Mouse (Mus musculus) liver, adult 2 months (tissue): ENCODE measurements around the gene Il2rb. TPM values are rescaled to one million over a fixed set of nuclear protein-coding genes. Genes with fewer than 3 reads are reported as not detected.
A peak's percentile ranks its signal among the peaks of the same experiment; 100 is the strongest.

Experiments used
- DNase-seq: peaks from one replicate; pipeline ENCODE4 v3.0.0-alpha.2; 2011; ENCODE audit warnings: low read depth, low spot score; ENCODE audit errors: extremely low read depth
- H3K27ac ChIP-seq: fragments of 200-500 bp; replicated peaks from 2 replicates; pipeline ENCODE4 v1.5.1; 2012; ENCODE audit warnings: low read depth, mild to moderate bottlenecking, control low read depth, inconsistent platforms, low read length; ENCODE audit not compliant: insufficient read depth
- H3K27me3 ChIP-seq: fragments of 200-500 bp; 2 replicates; pipeline ENCODE4 v1.6.1; 2012; ENCODE audit warnings: mild to moderate bottlenecking, moderate library complexity, low read length, inconsistent platforms; ENCODE audit not compliant: control insufficient read depth, insufficient read depth
- H3K36me3 ChIP-seq: fragments of 200-500 bp; 2 replicates; pipeline ENCODE4 v1.6.1; 2012; ENCODE audit warnings: low read length, inconsistent platforms; ENCODE audit not compliant: control insufficient read depth, insufficient read depth
- H3K4me1 ChIP-seq: fragments of 200-500 bp; 2 replicates; pipeline ENCODE4 v1.6.1; 2011; ENCODE audit warnings: low read length; ENCODE audit not compliant: control insufficient read depth, insufficient read depth
- H3K4me3 ChIP-seq: fragments of 200-500 bp; 2 replicates; pipeline ENCODE4 v1.5.1; 2011; ENCODE audit warnings: low read depth, mild to moderate bottlenecking, control low read depth, low read length, moderate library complexity; ENCODE audit not compliant: insufficient read depth
- H3K79me2 ChIP-seq: fragments of 200-500 bp; 2 replicates; pipeline ENCODE4 v1.6.1; 2012; ENCODE audit warnings: inconsistent platforms, mild to moderate bottlenecking, low read length, moderate library complexity; ENCODE audit not compliant: control insufficient read depth, insufficient read depth
- H3K9ac ChIP-seq: fragments of 200-500 bp; 2 replicates; pipeline ENCODE4 v1.6.1; 2012; ENCODE audit warnings: low read depth, mild to moderate bottlenecking, control low read depth, inconsistent platforms, low read length
- CTCF ChIP-seq: fragments of 200-500 bp; IDR thresholded peaks from 2 replicates; pipeline ENCODE4 v1.5.1; 2011; ENCODE audit warnings: low read depth, low read length, control low read depth
- POLR2A ChIP-seq: fragments of 200-500 bp; IDR thresholded peaks from 2 replicates; pipeline ENCODE4 v1.6.1; 2011; ENCODE audit warnings: low read length, control low read depth; ENCODE audit not compliant: insufficient read depth; ENCODE audit errors: extremely low read depth
- WGBS: fragments of 180-500 bp; shearing (Covaris S2); methylation state at CpG from one replicate; pipeline ENCODE4 v1.1.7; 2018; 5-methylcytosine and 5-hydroxymethylcytosine counted together
- polyA plus RNA-seq: library from polyadenylated mRNA; depleted of rRNA; stranded (reverse); fragments of >200 nt; gene quantifications from 2 replicates; pipeline ENCODE4 v1.2.3, GENCODE M21; 2012
- total RNA-seq: library from RNA; depleted of rRNA; stranded (reverse); fragments of >200 nt; gene quantifications from 2 replicates; pipeline ENCODE4 v1.2.3, GENCODE M21; 2014

The Il2rb gene
- total and polyA plus RNA-seq, 2 experiments: 0.83 to 4.0 TPM

DNA sequence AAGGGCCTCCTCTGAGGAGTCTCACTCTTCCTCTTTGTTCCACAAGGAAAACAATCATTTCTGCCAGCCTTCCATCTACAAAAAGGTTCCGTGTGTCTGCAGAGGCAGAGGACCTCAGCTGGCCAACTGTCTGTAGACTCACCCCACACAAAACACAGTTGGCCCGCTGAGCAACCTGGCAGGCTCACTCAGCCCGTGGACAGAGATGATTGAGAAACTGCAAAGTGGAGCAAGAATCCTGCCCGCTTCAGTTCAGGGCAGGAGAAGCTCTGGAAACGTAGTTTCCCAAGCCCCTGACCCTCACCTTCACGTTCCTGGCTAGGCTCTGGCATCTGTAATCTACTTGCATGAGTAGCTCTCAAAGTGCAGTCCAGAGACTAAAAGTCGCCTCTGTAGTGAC is 48.0 kb downstream of the Il2rb start:
- H3K9ac ChIP-seq: no peak overlapping the region
- H3K4me1 ChIP-seq: peaks cover 23% of the 10 kb centered on the region
- TF ChIP-seq POLR2A (no peak), CTCF (no peak)

DNA sequence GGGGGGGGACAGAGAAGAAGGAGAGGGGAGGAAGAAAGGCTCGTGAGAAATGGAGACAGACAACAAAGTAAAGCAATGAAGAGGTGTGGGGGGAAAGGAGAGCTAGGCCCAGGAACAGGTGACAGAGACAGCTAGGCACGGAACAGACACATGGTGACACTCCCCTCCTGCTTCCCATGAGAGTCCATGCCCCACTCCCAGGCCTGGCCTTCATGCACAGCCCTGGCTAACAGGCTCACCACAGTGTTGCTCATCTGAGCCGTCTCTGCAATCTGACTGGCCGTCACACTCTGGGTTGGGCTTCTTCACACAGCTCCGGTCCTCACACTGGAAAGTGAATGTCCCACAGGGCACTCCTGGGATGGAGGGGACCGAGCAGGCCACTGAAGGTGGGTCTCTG is 51.2 kb downstream of the Il2rb start:
- peaks cover 8% of the 10 kb centered on the region for H3K36me3 ChIP-seq
- no peaks in the 10 kb centered on the region for H3K79me2 ChIP-seq
- H3K27ac ChIP-seq: no peak overlapping the region
- no peak overlapping the region for H3K4me3 ChIP-seq
- 77% methylated on average over 6 of the region's 6 CpGs for WGBS
- TF ChIP-seq POLR2A: no peak
- H3K27me3 ChIP-seq: no peaks in the 10 kb centered on the region
- H3K9ac ChIP-seq: no peak overlapping the region
- H3K4me1 ChIP-seq: peaks cover 6% of the 10 kb centered on the region
- no peak for DNase-seq

More for the DNA sequence above, 48.0 kb downstream of the Il2rb start:
- no peak overlapping the region for H3K4me3 ChIP-seq
- peak overlapping the region; percentile 51; the same call in 1 of the 2 replicates for H3K27ac ChIP-seq
- peak; percentile 71 for DNase-seq
- H3K79me2 ChIP-seq: no peaks in the 10 kb centered on the region
- peaks cover 4% of the 10 kb centered on the region; the same call in 1 of the 2 replicates for H3K36me3 ChIP-seq
- 16% methylated on average over 7 of the region's 7 CpGs for WGBS
- no peaks in the 10 kb centered on the region for H3K27me3 ChIP-seq

DNA sequence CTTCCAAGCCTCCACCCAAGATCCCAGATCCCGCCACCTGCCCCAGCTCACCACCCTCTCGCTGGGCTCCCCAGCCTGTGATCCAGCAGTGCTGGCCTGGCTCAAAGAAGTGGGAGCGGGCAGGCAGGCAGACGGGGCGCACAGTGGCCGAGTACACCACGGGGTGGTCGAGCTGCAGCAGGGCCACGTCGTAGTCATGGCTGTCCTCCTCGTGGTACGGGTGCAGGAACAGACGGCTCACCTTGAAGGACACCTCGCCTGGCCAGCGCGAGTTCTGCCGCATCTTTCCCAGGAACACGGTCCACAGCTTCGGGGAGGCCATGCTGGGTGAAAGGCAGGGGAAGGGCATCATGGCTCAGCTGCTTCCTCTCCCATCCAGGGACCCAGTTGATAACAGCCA is 52.8 kb downstream of the Il2rb start:
- Histone ChIP-seq H3K9ac (no peak overlapping the region), H3K27me3 (no peaks in the 10 kb centered on the region), H3K79me2 (no peaks in the 10 kb centered on the region), H3K4me3 (no peak overlapping the region), H3K36me3 (peaks cover 8% of the 10 kb centered on the region), H3K4me1 (peaks cover 6% of the 10 kb centered on the region), H3K27ac (no peak overlapping the region)
- TF ChIP-seq POLR2A (no peak), CTCF (no peak)
- 92% methylated on average over 19 of the region's 19 CpGs for WGBS
- DNase-seq: no peak

DNA sequence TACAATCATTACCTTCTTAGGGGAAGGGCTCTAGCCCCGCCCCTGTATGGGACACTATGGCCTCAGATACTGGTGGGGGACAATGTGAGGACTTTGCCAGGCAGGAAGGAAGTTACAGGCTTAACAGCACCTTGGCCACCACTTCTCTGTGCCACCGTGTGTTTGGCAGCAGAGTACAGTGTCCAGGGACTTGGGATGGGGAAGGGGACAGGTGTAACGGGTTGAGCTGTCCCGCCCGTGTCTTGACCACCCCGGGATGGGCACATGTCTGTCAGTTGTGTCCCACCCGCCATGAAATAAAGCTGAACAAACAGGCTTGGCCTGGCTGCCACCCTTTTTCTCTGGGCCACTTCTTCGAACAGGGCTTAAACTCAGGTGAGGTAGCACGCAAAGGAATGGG is 56.1 kb downstream of the Il2rb start:
- WGBS: 78% methylated on average over 9 of the region's 9 CpGs
- H3K27me3 ChIP-seq: no peaks in the 10 kb centered on the region
- TF ChIP-seq POLR2A: no peak
- no peak for TF ChIP-seq CTCF

DNA sequence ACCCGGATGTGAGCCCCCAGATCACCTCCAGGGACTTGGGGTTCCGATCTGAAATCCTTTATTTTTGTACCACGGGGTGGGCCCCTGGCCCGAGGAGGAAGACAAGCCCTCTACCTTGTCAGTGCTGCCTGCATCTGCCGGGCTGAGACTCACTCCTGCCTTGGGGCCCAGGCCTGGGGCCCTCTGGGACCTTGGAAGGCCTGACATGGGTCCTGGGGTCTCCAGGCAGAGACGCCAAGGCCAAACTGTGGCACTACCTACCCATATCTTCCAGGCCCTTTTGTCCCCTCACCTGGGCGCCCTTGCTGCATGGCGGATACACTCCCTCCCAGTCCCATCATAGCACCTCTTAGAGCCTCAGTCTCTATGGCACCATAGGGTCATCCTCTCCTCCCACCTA is 56.6 kb downstream of the Il2rb start:
- H3K4me3 ChIP-seq: no peak overlapping the region
- 71% methylated on average over 8 of the region's 8 CpGs for WGBS
- TF ChIP-seq CTCF (no peak), POLR2A (no peak)

More for the DNA sequence above, 56.1 kb downstream of the Il2rb start:
- Histone ChIP-seq H3K4me1 (peaks cover 8% of the 10 kb centered on the region), H3K4me3 (no peak overlapping the region), H3K36me3 (peaks cover 6% of the 10 kb centered on the region), H3K27ac (no peak overlapping the region), H3K79me2 (no peaks in the 10 kb centered on the region), H3K9ac (no peak overlapping the region)
- DNase-seq: no peak

DNA sequence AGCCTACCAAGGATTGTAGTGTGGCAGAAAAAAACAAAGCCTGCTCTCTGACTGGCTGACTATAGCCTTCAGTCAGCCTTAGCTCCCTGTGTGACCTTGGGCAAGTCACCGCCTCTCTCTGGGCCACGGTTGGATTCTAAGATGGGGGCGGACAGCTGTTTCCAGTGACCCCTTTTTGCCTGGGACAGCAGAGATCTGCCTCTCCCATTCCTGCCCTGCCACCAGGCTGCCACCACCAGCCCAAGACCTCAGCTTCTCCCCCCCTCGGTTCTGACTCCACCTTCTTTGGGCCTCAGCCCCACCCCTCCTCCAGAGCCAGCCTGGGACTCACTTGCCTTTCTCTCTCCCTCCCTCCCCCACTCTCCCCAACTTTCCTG is 57.1 kb downstream of the Il2rb start:
- no peaks in the 10 kb centered on the region for H3K27me3 ChIP-seq
- H3K36me3 ChIP-seq: peaks cover 4% of the 10 kb centered on the region
- H3K9ac ChIP-seq: 0 out of 2 replicates have a peak overlapping the region, but pooled peaks have one; percentile 20
- peak overlapping the region; percentile 27; the same call in 1 of the 2 replicates for H3K27ac ChIP-seq
- TF ChIP-seq POLR2A: no peak
- no peak for TF ChIP-seq CTCF
- DNase-seq: no peak
- no peaks in the 10 kb centered on the region for H3K79me2 ChIP-seq
- WGBS: 21% methylated on average over 4 of the region's 4 CpGs
- H3K4me1 ChIP-seq: peaks cover 8% of the 10 kb centered on the region
- H3K4me3 ChIP-seq: no peak overlapping the region

More for the DNA sequence above, 56.6 kb downstream of the Il2rb start:
- Histone ChIP-seq H3K27ac (no peak overlapping the region), H3K9ac (no peak overlapping the region), H3K79me2 (no peaks in the 10 kb centered on the region), H3K4me1 (peaks cover 8% of the 10 kb centered on the region), H3K36me3 (peaks cover 6% of the 10 kb centered on the region), H3K27me3 (no peaks in the 10 kb centered on the region)
- no peak for DNase-seq
